Mouse (Mus musculus) Muller cell, postnatal 12 days (primary cell): ENCODE measurements around the gene Cds2.
"Not testable (repeated sequence)": the region's sequence is repeated elsewhere in the genome, so short reads cannot be mapped to it uniquely, and the experiment has no call there.

ENCODE experiments used
- DNase-seq: peaks from one replicate; pipeline ENCODE4 v3.0.0-alpha.2; 2015; ENCODE audit errors: inconsistent ontology term

Gene Cds2

DNA sequence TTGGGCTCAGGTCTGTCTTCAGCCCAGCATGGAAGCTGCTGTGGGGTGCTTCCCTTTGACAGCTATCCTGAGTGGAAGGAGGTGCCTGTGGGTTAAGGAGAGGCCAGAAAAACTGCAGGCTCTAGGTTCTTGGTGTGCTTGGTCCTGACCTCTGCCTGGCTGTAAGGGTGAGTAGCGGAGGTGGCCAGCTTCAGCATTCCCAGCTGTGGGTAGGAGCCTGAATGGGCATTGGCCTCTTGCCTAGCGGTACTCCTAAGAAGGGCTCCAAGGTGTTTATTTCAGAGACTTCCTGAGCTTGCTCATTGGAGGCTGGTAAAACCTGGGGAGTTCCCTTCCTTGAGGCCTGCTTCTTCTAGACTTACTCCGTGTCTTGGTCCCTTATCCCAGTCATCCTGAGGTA is 28.3 kb downstream of the Cds2 start:
- no peak for DNase-seq

DNA sequence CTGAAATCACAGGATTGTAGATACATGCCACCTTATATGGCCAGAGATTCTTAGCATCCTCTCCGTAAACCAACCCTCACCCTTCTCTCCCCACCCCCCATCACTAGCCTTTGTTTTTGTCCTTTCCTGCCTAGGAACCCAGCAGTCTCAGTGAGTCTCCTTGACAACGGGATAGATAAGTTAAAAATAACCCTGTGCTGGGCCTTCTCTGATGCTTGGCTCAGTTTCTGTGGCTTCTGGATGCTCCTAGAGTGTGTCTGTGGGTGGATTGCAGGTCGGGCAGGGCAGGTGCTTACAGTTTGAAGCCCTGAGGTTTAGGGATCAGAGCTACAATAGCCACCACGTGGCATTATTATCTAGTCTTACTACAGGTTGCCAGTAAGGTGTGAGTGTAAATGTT is 29.1 kb downstream of the Cds2 start:
- DNase-seq = no peak

DNA sequence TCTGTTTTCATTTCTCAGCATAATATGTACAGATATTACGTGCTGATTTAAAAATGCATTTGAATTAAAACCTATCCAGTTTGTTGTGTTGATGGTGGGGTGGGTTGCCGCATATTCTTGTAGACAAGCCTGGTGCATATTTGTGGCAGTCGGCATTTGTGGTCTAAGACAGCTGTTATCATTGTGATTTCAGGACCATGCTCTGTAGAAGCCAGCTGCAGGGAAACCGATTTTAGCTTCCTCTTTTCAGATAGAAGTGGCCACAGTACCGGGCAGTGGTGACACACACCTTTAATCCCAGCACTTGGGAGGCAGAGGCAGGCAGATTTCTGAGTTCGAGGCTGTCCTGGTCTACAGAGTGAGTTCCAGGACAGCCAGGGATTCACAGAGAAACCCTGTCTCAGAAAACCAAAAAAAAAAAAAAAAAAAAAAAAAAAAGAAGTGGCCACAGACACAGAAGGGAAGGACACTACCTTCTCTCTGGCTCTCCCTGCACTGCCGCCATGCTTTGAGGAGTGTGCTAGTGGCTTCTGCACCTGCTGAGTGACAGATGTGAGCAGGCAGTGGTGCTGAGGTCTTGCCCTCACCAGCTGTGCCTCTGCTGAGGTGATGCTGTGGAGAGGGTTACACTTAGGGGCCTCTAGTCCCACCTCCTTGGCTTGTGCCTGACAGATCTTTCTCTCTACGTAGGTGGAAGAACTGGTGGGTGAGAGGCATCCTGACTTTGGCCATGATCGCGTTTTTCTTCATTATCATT is 30.9 kb downstream of the Cds2 start:
- DNase-seq = no peak

DNA sequence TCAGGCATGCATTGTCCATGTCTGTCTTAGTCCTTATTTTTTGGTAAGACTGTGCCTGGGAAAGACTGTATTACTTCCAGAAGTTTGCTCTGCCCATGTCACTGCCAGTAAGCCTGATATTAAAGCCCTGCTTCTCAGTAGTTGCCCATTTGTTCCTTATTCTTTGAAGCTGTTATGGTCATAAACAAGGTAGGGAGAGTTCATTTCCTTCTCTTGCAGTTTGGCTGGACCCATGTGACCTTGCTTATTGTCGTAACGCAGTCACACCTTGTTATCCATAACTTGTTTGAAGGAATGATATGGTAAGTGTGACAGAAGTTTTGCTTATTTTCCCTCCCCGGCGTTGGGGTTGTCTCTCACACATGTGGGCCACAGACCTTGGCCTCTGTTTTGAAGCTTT is 35.3 kb downstream of the Cds2 start:
- no peak for DNase-seq

DNA sequence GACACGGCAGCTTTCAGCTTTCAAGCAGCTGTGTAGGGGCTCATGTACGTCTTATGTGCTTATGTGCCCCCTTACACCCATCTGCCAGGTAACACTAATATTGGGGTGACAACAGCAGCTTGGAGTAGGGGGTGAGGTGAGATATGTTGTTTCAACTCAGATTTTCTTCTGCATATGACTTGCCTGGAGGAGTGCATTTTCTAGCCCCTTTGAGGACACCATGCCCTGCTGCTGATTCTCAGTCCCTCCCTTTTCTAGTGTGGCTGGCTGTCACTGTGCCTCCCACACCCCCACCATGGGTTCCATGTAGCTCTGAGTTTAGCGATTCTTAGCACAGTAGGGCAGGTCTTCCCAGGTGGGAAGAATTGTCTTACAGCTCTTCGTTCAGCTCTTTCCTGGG is 38.5 kb downstream of the Cds2 start:
- DNase-seq = no peak

DNA sequence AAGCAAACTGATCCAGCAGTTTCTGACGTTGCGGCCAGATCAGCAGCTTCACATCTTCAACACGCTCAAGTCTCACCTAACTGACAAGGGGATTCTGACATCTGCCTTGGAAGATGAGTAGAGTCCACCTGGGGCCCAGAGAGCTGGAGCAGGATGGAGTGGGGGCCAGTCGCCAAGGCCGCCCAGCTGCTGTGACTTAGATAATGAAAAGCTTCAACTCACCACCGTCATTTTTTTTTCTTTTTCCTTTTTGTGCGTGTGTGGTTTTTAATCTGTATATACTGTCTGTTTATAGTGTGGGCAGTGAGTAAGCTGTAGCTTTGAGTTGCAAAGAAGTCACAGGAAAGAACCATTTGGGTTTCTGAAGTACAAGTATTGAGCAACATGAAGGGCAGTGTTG is 42.2 kb downstream of the Cds2 start:
- no peak for DNase-seq

DNA sequence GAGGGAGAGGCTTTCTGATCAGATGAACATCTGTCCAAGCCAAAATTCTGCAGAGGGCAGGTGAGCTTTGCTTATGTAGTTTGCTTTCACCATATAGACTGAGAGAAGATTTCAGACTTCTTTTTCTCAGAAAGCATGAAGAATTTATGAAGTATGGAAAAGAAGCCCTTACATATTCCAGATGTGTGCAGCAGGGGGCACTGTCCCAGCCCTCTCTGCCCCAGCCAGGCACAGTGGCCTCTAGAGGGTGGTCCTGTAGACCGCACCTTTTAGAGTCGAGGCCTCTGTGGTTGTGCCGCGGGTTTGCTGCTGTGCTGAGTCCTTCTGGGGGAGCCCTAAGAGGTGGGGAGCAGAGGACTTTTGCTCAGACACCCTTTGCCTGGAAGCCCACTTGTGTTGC is 43.0 kb downstream of the Cds2 start:
- no peak for DNase-seq

DNA sequence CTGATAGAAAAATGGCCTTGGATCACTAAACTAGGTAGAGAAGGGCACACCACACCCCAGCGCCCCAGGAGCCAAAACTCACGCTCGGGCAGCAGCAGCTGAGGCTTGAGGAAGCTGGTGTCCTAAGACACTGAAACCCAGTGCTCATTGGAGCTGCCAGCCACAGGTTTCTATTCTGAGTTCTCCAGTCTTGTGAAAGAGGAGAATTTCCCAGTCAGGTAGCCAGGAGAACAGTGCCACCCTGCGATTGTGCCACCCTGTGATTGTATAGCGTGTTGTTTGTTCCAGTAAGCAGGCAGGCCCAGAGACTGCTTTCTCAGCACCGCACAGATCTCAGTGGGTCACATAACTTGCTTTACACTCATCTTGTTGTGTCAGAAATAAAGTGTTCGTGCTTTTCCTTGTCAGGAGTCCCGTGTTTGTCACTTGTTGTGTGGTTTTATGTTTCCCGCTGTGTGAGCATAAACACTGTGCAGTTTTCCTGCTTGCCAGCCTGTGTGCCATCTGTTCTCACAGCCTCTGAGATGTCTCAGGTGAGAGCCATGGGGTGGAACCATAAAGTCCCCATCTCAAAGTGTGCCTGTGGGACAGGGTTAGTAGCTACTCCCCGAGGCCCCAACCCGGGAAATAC is 44.4 kb downstream of the Cds2 start:
- no peak for DNase-seq

DNA sequence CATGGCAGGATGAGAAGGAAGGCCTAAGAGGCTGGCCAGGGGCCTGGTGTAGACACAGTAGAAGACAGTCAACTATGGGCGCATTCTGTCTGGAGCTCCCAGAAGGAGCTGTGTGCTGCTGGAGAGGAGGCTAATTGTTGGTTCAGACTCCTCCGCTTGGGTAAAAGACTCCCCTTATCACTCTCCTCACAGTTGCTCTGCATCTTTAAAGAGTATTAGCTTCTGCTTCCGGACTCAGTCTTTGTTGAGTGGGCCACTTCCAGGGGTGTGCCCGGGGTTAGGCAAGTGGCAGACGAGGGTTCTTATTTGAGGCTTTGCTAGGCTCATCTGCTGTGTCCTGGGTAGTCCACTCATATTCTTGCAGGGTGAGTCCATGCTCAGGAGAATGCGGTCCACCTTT is 45.9 kb downstream of the Cds2 start:
- no peak for DNase-seq

DNA sequence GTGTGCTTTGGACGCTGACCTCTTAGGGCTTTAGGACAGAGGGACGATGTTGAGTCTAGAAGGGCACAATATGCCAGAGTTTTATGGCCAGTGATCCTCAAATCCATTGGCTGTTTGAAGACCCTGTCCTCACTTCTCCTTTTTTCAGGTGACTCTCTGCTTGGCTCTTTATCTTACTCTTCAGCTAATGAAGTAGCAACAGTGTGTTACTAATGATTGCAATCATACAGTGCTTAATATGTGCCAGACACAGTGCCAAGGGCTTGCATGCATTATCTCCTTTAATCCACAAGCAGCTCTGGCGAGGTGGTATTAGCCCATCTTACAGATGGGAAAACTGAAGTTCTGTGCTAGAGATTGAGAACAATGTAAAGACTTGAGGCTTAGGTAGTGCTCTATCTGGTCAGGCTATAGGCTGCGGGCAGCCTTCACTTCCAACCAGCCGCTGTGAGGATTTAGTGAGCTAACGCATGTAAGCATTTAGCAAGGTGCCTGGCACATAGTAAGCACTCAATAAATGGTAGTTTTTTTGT is 46.5 kb downstream of the Cds2 start:
- DNase-seq = no peak

DNA sequence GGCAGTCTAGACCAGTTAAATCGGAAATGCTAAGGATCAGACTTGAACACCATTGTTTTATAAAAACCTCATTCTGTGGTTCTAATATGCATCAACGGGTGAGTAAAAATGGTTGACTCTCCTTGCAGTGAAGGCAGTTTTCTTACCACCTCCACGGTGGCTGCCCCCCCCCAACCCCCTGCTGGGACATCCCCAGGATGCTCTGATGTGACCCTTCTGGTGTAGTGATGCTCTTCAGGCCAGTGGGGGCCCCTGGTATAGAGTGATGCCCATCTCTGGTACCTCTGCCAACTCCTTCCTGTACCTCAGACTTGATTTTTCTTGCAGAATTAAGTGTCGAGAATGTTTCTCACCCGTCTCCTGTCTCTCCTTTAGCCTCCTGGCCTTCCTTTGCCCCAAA is 49.7 kb downstream of the Cds2 start:
- DNase-seq = no peak

DNA sequence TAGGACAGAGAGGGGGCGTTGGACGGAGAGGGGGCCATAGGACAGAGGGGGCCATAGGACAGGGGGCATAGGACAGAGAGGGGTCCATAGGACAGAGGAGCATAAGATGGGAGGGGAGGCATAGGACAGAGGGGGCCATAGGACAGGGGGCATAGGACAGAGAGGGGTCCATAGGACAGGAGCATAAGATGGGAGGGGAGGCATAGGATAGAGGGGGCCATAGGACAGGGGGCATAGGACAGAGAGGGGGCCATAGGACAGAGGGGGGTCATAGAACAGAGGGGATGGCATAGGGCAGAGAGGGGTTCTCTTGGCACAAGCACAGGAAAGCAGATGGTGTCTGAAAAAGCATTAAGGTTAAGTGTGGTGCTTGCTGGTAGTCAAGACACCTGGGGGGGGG is 50.6 kb downstream of the Cds2 start:
- DNase-seq = no peak

DNA sequence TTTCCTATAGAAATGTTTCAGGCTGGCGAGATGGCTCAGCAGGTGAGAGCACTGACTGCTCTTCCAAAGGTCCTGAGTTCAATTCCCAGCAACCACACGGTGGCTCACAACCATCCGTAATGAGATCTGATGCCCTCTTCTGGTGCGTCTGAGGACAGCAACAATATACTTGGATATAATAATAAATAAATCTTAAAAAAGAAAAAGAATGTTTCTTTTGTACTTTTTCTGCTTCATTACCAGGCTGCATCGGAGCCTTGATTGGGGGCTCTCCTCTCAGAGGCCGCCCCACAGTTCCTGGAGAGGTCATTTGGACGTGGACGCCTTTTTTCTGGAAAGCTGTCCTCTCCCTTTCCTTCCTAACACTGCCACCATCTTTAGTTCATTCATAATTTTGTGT is 51.1 kb downstream of the Cds2 start:
- DNase-seq = not testable (repeated sequence)

DNA sequence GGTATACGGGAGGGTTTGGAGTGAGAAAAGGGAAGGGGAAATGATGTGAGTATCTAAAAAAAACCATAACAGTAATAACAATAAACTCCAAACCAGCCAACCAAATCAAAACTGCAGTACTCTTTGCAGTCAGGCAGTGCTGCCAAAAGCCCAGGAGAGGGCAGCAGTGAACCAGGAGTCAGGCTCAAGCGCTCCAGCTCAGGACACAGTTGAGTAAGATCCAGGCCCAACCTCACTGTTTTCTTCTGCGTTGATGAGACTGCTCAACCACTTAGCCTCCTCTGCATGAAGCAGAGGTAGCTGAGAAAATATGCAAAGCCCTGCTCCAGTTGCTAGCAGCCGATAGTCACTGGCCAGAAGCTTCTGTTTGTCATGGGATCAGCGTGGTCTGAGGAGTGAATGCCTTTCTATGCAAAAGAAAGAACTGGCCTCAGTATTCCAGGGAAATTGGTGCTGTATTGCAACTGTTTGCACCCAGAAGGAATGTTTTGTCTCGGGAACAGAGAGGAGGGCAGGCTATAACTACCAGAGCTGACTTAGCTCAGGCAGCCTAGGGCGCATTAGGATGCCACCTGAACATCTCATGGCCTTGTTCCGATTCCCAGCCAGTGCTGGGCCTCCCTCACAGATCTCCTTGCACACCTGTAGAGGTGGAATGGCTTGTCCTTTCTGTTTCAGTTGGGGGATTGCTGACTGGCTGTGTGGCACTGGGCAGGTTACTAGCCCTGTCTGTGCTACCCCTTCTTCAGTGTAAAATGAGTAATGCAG is 53.3 kb downstream of the Cds2 start:
- peak; percentile 51 for DNase-seq

DNA sequence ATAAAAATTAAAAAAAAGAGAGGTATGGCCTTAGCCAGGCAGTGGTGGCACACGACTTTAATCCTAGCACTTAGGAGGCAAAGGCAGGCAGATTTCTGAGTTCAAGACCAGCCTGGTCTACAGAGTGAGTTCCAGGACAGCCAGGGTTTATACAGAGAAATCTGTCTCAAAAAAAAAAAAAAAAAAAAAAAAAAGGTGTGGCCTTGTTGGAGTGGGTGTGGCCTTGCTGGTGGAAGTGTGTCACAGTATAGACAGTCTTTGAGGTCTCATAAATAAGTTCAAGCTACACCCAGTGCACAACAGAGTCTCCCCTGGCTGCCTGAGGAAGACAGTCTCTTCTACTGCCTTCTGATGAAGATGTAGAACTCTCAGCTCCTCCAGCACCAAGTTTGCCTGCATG is 54.2 kb downstream of the Cds2 start:
- DNase-seq = no peak

DNA sequence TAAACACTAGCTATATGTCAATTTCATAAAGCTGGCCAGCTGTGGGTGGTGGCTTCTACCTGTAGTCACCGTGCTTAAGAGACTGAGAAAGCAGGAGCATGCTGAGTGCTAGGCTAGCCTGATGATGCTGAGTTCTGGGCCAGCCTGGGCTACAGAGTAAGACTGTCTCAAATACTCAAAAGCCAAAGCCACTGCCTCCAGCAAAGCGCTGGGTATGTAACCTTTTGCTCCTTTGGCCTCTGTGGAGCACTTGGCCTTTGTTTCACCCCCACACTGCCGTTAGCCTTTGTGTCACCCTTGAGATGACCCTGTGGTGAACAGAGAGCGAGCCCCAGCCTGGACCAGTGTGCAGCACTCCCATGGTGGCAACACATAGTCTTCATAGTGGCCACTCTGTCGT is 57.6 kb downstream of the Cds2 start:
- no peak for DNase-seq

DNA sequence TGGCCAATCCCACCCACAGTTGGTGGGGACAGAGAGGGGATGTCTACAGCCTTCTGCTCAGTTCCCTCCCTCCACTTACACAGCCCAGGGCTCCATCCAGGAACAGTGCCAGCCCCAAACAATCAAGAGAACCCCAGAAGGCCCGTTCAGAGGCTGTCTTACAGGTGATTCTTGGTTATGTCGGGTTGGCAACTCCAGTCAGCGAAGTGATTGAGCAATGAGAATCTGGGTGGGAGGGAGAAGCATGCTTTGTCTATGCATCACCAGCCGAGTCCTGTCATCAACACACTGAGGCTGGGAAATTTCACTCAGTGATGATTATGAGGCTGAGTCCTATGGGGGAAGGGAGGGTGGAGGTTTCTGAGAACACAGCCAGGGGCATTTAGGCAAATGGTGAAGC is 60.6 kb downstream of the Cds2 start:
- DNase-seq = peak; percentile 55

DNA sequence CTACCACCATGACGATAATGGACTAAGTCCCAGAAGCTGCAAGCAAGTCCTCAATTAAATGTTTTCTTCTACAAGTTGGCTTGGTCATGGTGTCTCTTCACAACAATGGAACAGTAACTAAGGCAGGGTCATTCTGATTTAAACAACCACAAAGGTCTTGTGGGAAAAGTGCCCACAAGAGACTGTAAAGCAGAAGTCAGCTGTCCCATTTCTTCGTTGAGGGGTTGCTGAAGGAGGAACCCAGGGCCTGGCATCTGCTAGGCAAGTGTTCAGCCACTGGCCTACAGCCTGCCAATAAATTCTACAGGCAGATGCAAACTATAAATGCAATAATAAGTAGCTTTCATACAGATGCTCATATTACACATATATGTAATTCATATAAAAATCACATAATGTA is 74.3 kb downstream of the Cds2 start:
- DNase-seq = no peak

DNA sequence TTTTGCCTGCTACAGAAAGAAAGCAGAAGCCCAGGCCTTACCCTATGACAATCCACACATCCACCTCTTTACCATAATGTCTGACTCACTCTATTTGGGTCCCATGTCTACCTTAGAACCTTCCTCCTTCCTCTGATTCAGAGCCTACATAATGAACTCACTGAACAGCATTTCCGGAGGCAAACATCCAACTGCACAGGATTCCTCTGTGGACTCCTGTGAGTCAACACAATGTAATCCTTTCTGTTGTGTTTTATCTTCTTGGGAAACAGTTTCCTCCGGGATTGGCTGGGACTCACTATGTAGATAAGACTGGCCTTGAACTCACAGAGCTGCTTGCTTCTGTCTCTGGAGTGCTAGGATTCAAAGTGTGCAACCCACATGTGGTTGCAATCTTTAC is 77.4 kb downstream of the Cds2 start:
- peak; percentile 75 for DNase-seq

DNA sequence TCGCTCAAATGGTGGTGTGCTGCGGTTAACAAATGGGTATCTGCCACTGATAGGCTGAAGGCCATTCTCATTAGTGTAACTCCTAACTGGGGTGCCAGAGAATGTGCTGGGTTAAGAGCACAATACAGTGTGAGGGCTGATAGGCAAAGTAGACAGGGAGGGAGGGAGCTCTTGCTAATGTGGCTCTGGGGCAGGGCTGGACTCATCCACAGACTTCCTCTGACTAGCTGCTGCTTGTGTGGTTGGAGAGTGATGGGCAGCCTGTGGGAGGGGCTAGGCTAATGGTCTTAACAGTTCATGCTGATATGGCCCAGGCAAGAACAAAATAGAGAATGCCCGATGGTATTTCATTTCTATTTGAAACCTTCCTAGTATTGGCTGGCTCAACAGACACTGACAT is 78.3 kb downstream of the Cds2 start:
- peak; percentile 5 for DNase-seq

DNA sequence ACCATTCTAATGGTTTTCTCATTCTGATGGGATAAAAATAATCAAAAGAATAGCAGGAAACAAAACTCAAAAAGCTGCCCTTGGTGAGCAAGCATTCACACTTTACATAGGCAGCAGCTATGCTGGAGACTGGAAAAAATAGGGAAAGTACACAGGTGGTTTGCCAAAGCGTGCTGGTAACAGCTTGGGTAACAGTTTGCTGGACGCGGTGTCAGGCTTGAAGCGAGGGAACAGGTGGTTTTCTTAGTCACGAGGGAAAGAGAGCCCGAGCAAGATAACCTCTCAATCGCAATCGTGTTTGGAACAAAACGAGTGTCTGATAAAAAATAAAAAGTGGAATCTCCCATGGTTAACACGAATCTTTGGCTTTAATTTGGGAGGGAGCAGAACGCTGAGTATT is 80.9 kb downstream of the Cds2 start:
- DNase-seq = no peak
